Mouse (Mus musculus) left cerebral cortex, postnatal 10 days (tissue): ENCODE measurements around the gene Rnft1. TPM values are rescaled to one million over a fixed set of nuclear protein-coding genes. Genes with fewer than 3 reads are reported as not detected.
"Not testable (repeated sequence)": the region's sequence is repeated elsewhere in the genome, so short reads cannot be mapped to it uniquely, and the experiment has no call there.

Experiments
- DNase-seq, 2 experiments: peaks; one replicate each; pipeline ENCODE4 v3.0.0; 2021 to 2022; ENCODE audit warnings: low spot score in 2 of 2, mixed read lengths in 1 of 2; ENCODE audit errors: extremely low spot score in 1 of 2
- intact Hi-C: fragments of 180-260 bp; cut with DNase I; formaldehyde crosslinking; loops from one replicate; pipeline ENCODE4 v1.15.1; 2025
- total RNA-seq, 2 experiments: library from RNA; stranded (reverse); gene quantifications; 2 replicates each; pipeline ENCODE4 v1.2.3; 2021

Gene Rnft1
- total RNA-seq, 2 experiments from 2014 or later = 21.4 to 21.6 TPM

DNA sequence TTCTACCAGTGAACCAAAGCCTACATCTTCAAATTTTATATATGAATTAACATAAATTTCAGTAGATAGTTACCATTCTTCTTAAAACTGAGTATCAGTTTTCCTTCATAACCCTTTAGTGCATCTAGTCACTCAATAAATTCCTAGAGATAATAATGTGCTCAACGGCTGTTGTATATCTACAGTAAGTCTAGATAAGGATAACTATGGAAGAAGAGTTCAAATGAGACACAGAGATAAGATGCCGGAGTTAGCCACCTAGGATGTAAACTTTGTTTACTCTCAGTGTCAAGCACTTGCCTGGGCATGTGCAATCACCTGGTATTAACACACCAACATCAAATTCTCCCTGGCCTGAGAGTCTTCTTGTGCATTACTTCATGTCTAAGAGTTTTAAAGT lies 22.9 kb downstream of the Rnft1 start:
- intact Hi-C loops = no loop called here
- no peak for DNase-seq

DNA sequence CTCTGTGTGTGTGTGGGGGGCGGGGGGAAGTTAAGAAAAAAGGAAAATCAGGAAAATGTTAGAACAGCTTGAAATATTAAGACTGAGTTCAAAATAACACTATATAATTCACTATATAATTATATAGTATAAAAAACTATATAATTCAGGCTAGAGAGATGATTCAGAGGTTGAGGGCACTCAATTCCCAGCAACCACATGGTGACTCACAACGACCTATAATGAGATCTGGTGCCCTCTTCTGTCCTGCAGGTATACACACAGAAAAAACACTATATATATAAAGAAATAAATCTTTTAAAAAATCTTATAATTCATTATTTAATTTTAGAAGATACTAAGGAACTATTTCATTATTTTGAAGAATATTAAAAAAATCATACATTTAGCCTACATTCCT lies 23.5 kb downstream of the Rnft1 start:
- intact Hi-C loops = no loop called here

DNA sequence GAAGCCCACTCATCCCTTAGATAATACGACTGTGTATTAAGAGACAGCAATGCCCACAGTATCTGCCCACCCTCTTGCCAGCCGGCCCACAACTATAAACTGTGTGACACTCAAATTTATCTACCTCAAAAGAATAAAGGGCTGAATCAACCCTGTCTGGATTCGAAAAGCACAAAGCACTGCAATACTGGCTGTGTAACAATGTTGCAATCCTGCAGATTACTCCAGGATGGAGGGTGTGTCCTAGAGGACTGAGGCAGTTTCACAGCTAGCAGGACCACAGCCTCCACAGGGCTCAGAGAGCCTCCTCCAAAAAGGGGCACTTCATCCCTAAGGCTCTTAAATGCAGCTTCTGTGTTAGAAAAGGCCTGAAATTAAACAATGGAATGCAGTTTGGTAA lies 32.2 kb downstream of the Rnft1 start:
- intact Hi-C loops = no loop called here
- DNase-seq = no peak

More for the DNA sequence above, 23.5 kb downstream of the Rnft1 start:
- no peak for DNase-seq

DNA sequence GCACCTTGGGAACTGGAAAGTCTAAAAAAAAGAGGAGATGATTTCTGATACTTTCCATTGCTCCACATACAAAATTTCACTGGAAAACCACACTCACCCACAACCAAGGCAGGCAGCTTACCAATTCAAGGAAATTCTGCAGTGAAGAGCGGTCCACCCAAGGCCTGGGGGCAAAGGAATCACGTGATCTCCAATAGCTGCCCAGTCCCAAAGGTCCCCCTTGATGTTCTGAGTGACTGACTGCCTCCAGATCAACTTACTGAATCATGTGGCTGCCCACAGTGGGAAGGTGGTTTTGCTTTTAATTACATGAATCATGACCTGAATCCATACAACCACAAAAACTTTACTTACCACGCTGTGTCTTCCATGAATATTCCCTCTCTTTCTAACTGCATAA lies 32.8 kb downstream of the Rnft1 start:
- DNase-seq = no peak
- intact Hi-C loops = no loop called here

DNA sequence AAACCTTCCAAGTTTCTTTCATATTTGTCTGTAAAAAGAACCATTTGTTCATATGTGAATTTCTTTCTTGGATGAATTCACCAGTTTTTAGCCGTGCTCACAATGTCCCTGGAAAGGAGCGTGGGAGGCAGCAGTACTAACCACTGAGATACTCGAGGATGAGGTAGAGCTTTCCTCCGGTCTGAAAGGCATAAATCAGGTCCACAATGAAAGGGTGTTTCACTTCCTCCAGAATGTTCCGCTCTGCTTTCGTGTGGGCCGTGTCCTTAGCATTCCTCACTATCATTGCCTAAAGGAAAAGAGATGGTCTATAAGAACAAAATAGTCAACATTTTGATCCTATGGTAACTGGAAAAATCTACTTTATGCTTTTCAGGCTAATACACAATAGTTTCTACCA lies 35.3 kb downstream of the Rnft1 start:
- intact Hi-C loops = no loop called here
- no peak for DNase-seq

DNA sequence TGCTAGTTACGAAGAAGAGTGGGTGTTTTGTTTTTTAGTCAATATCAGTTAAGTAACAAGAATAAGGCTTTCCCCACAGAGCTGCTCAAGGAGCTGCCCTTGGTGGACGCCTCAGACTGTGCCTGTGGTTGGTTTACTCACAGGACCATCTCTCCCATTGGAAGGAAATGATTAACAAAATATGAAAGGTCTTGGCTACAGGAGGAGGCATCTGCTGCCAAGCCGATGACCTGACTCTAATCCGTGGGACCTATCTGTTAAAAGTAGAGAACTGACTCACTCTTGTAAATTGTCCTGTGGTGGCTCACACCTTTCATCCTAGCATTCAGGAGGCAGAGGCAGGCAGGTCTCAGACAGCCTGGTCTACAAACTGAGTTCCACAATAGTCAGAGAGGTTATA lies 43.1 kb downstream of the Rnft1 start:
- DNase-seq = no peak
- intact Hi-C loops = no loop called here

DNA sequence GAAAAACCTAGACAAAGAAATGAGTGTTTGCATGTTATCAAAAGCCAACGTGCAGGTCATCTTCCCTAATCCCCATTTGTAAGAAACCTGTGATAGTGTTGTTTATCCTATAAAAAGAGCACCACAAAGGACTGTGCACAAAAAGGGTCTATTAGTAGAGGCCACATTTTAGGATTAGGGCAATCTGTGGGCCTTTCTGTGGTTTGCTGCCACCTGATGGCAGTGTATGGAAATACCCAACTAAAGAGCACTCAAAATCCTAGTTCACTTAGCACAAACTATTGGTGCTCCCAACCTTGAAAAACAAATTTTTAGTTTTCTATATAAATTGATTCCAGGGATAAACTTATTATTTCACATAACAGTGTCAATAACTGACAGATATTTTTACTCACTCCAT lies 48.4 kb downstream of the Rnft1 start:
- intact Hi-C loops = no loop called here
- DNase-seq = no peak

DNA sequence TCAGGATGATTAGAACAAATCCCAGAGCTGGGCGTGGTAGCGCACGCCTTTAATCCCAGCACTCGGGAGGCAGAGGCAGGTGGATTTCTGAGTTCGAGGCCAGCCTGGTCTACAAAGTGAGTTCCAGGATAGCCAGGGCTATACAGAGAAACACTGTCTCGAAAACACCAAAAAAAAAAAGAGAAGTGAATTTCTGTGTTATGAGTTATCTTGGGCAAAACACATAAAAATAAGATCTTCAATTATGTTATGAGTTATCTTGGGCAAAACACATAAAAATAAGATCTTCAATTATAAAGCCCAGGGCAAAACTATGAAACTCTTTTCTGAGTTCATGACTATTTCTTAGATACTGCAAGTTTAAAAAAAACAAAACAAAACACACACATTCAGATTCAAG lies 48.8 kb downstream of the Rnft1 start:
- intact Hi-C loops, DNase-seq: not testable (repeated sequence)

DNA sequence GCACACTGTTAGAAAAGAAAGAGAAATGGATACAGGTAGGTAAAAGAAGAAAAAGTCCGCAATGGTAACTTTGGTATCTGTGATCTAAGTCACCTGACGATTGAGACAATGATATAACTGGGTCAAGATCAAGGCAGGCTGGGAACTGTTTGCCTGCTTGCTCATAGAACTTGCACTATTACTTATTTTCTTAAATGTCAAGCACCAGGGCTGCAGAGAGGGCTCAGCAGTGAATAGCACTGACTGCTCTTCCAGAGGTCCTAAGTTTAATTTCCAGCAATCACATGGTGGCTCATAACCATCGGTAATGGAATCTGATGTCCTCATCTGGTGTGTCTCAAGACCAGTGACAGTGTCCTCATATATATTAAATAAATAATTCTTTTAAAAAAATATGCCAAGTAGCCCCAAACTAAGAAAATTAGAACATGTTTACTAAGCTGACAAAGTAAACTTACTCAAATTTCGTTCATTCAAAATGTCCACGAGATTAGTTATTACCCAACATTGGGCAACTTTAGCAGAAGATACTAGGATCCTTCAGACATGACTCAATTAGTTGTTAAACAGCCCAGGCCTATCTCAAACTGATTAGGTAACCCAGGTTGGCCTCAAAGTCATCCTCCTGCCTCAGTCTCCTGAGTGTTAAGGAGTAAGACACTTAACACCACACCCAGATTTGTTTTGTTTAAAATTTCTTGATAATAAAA lies 49.9 kb downstream of the Rnft1 start:
- DNase-seq = no peak
- intact Hi-C loops = no loop called here

DNA sequence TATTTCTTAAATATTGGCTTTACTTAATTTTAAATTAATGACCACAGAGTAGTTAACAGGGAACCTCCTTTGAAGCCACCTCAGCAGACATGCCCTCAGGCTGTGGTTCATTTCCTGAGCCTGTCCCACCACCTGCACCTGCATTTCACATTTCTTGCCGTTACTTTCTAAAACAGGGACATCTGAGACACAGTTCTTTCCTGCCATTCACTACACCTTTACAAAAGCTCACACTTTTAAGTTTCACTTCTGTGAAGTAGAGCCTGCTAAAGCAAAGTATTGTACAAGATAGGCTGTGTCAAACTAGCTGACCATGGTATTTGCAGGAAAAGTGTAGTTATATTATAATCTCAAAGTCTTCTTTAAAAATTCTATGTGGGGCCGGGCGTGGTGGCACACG lies 54.3 kb downstream of the Rnft1 start:
- DNase-seq = no peak
- intact Hi-C loops = no loop called here

DNA sequence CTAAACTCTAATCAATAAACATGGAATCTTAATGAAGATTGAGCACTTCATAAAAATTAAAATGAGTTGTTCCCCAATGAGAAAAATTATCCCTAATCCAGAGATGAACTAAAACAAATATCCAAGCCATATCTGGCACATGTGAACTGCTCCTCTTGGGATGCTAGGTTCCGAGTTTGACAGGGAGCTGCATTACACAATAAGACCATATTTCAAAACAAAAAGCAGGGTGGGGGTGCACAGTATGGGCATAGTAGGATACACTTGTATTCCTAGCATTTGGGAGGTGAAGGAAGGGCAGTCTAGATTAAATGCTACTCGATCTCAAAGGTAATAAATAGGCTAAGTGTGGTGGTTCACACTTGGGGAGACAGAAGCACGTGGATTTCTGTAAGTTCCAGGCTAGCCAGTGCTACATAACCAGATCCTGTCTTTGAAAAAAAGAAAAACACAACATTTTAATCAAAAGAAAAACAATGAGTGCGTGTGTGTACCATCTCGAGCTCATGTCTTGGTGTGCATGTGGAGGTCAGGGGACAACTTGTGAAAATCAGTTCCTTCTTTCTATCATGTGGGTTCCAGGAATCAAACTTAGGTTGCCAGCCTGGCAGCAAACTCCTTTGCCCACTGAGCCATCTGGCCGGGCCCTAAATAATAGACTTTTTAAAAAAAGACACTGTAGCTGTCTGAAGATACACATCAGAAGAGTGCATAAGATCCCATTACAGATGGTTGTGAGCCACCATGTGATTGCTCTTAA lies 55.4 kb downstream of the Rnft1 start:
- no peak for DNase-seq
- intact Hi-C loops = no loop called here

DNA sequence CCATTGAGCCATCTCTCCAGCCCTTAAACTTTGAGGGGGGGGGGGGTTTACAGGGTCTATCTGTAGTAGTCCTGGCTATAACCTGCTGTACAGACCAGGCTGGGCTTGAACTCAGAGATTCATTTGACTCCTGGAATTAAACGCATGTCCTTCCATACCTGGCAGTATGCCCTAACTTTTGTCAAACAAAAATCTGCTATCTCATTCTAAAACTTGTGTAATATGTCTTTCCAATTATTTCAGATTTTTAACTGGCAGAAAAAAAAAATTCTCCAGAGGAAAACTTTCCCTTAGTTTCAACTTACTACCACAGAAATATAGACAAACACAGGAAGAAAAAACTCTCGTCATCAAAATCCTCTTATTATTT lies 56.0 kb downstream of the Rnft1 start:
- intact Hi-C loops = no loop called here
- DNase-seq = no peak

DNA sequence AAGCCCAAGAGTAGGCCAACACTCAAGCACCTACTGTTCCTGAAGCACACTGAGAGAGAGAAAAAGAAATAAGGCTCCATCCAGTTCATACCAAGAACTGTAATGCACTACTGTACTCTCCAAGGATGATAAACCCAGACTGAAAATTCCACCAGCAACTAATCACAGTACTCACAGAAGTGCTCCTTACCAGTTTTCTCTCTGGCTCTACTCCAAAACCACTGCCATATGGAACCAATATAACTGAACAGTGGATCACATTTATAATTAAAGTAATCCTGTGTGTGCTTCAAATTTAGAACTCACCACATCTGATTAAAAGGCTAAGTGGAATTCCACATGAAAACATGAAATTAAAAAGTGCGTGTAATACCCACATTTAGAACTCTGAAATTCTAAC lies 58.4 kb downstream of the Rnft1 start:
- intact Hi-C loops = no loop called here
- no peak for DNase-seq

DNA sequence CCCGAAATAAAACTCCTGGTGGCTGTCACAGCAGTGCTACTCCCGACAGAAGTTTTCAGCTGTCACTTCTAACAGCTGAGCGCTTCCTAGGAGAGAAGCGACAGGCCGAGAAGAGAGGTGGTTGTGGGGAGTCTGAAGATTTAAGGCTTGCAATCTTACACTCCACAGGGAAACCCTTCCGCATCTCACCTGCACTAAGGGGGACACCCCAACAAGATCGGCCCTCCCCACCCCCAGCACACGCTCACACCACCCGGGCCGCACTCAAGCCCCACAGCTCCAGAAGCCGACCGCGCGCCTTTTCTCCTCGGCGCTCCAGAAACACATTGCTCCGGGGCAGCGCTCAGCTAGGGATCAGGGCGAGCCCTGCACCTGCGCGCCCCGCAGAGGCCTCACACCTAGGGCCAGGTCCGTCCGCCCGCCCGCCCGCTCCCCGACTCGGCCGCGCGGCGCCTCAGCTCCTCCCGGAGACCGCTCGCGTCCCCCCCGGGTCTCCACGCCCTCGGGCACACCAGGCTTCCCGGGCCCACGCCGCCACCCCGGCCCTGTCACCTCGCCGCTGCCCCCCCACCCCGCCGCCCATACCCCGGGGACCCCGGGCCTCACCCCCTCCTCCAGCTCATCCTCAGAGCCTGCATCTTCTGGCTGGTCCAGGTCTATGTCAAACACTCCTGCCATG lies 59.6 kb downstream of the Rnft1 start:
- intact Hi-C loops = no loop called here
- peak in 1 of 2 experiments; percentile 65 for DNase-seq

DNA sequence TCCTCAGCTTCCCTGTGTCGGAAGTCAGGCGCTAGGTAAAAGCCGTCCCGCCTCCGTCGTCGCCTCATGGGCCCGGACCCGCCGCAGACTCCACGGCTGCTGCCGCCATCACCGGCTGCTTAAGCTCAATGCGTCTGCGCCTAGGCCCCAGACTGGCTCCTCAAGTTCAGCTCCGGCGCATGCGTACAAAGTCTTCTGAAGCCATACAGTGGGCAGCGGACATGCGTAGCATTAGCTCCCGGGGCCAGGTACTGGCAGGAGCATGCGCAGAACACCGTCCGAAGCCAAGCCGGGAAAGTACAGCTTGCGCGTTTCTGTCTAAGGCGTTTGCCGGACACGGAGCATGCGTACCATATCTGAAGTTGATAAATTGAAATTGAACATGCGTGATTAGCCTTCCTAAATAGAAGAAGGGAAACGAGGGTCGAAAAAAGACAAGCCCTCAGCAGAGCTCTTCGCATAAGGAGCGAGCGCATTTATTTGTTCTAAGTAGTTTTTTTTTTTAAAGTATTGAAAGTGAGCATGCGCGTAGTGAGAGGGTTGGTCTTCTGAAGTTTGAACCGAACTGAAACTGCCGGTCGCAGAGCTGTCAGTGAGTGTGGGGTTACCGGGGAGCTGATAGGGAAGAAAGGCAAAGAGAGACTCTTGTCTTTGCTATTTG lies 60.3 kb downstream of the Rnft1 start, which contains the start of the genes Rps6kb1 and Tubd1:
TSS of gene Rps6kb1 (minus strand) at position 167 of the 661 bp plus-strand sequence.
TSS of gene Tubd1 (plus strand) at position 353 of the 661 bp plus-strand sequence.
- intact Hi-C loops = no loop called here
- peak; percentile 100 for DNase-seq

DNA sequence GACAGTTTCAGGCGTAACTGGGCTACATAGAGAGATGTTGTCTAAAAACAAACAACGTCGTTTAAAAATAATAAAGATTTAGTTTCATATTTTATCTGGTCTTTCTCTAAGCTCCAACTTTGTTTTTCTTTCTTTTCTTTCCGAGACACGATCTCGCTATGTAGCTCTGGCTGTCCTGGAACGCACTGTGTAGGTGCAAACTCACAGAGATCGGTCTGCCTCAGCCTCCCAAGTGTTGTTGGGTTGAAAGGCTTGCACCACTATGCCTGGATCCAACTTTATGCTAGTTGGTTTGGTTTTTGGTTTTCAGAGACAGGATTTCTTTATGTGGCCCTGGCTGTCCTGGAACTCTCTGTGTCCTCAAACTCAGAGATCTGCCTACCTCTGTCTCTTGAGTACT lies 61.1 kb downstream of the Rnft1 start:
- DNase-seq = no peak
- intact Hi-C loops = no loop called here

DNA sequence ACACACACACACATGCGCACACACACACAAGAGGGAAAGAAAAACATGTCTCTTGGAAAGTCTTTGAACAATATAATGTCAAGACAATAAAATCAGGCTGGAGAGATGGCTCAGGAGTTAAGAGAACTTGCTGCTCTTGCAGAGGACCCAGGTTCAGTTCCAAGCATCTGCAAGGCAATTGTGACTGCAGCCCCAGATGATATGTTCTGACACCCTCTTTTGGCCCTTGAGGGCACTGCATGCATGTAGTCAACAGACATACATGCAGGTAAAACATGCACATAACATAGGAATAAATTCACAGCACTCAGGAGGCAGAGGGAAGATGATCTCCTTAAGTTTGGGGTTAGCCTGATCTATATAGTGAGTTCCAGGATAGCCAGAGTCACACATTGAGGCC lies 63.0 kb downstream of the Rnft1 start:
- intact Hi-C loops = no loop called here
- DNase-seq = no peak
